Mouse (Mus musculus): Measurements from ENCODE around the gene Nnat.

DNA sequence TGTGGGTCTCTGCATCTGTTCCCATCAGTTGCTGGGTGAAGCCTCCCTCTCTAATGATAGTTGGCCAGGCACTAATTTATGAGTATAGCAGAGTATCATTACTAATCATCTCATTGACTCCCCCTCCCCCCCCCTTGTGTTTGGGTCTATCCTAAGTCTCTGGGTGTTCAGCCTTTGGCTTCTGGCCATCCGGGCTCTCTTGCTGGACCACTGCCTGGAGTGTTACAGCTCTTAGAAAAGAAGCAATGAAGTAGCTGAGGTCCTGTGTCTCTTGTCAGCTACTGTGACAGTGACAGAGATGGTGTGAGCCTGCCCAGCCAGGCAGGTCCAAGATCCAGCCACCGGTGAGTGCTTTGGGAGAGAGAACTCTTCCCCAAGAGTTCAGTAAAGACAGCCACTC lies 12.9 kb downstream of the Nnat start:
- TF ChIP-seq POLR2A (IDR thresholded peaks at IDR 0.05; ENCODE audit: insufficient read depth, low read length): no peak
- TF ChIP-seq EP300 (IDR thresholded peaks at IDR 0.05; ENCODE audit: insufficient read depth, low read depth, low read length): no peak
- TF ChIP-seq CTCF (IDR thresholded peaks at IDR 0.05; ENCODE audit: low read depth, low read length): no peak

Measured in ES-Bruce4 (cell line).